In genomic region chr13:81155322-81155721, GRCm38 (mm10) we compare ENCODE assay signal across 8 mouse cellular contexts.
DNase-seq lines count a peak whose midpoint lies in the region; ATAC-seq lines count a peak whose summit lies in the region.

No protein-coding gene starts in this region.

- no peaks in the 10 kb centered on the region for H3K36me3 ChIP-seq in embryonic facial prominence, embryonic 11.5 days (replicated peaks; ENCODE audit: control insufficient read depth, insufficient read depth, low read depth, low read length)
- H3K36me3 ChIP-seq in midbrain, embryonic 14.5 days (ENCODE audit: control insufficient read depth, insufficient read depth, low read length) = no peaks in the 10 kb centered on the region

- H3K4me1 ChIP-seq in embryonic facial prominence, embryonic 11.5 days (ENCODE audit: control insufficient read depth, insufficient read depth, low read length) = no peaks in the 10 kb centered on the region
- H3K4me1 ChIP-seq in midbrain, embryonic 14.5 days (ENCODE audit: control insufficient read depth, insufficient read depth, low read length) = no peaks in the 10 kb centered on the region

- H3K9me3 ChIP-seq in embryonic facial prominence, embryonic 11.5 days (replicated peaks; ENCODE audit: control insufficient read depth, low read length) = no peaks in the 10 kb centered on the region
- no peaks in the 10 kb centered on the region for H3K9me3 ChIP-seq in midbrain, embryonic 14.5 days (ENCODE audit: control insufficient read depth, low read length)

- no peak overlapping the region for H3K4me2 ChIP-seq in embryonic facial prominence, embryonic 11.5 days (ENCODE audit: low read depth, low read length)
- H3K4me2 ChIP-seq in midbrain, embryonic 14.5 days (ENCODE audit: low read length) = no peak overlapping the region

- no peak overlapping the region for H3K9ac ChIP-seq in embryonic facial prominence, embryonic 11.5 days (replicated peaks; ENCODE audit: low read length)
- no peak overlapping the region for H3K9ac ChIP-seq in midbrain, embryonic 14.5 days (replicated peaks; ENCODE audit: low read length)

- no peak overlapping the region for H3K4me3 ChIP-seq in embryonic facial prominence, embryonic 11.5 days (ENCODE audit: low read depth, low read length)
- no peak overlapping the region for H3K4me3 ChIP-seq in midbrain, embryonic 14.5 days (replicated peaks; ENCODE audit: low read depth, low read length)

- no peaks in the 10 kb centered on the region for H3K27me3 ChIP-seq in embryonic facial prominence, embryonic 11.5 days (ENCODE audit: control insufficient read depth, insufficient read depth, low read length)
- H3K27me3 ChIP-seq in midbrain, embryonic 14.5 days (ENCODE audit: control insufficient read depth, insufficient read depth, low read length) = no peaks in the 10 kb centered on the region

- H3K27ac ChIP-seq in embryonic facial prominence, embryonic 11.5 days (replicated peaks; ENCODE audit: low read depth, low read length) = no peak overlapping the region
- no peak overlapping the region for H3K27ac ChIP-seq in midbrain, embryonic 14.5 days (replicated peaks; ENCODE audit: low read depth, low read length)

- 0 out of 2 replicates have a peak, but pooled peaks have one; percentile 9 for ATAC-seq in embryonic facial prominence, embryonic 11.5 days (replicated peaks; ENCODE audit: insufficient number of reproducible peaks, low FRiP score, low TSS enrichment, low read depth)
- peak; percentile 71; the same call in 1 of the 2 replicates for ATAC-seq in midbrain, embryonic 14.5 days (ENCODE audit: low FRiP score, low TSS enrichment)

- DNase-seq in layer of hippocampus, adult 11-12 months (ENCODE audit: low spot score) = peak; percentile 54
- no peak for DNase-seq in layer of hippocampus, adult 9-10 months (ENCODE audit: low spot score)
- DNase-seq in adrenal gland, postnatal 10 days = peak; percentile 64
- DNase-seq in embryonic facial prominence, embryonic 11.5 days (ENCODE audit: low spot score) = peak; percentile 65
- peak; percentile 73 for DNase-seq in heart, postnatal 4 days
- peak; percentile 20 to 22 for DNase-seq in layer of hippocampus, postnatal 36 days
- DNase-seq in midbrain, embryonic 14.5 days = peak; percentile 65
- no peak for DNase-seq in urinary bladder, adult 2 months (ENCODE audit: low spot score)

Comparison
In these comparisons a context has a peak if more than half of its experiments do, and no peak if none do; other contexts are left out.
1. DNase-seq: peak in layer of hippocampus, adult 11-12 months (single experiment), adrenal gland, postnatal 10 days (single experiment), embryonic facial prominence, embryonic 11.5 days (single experiment), heart, postnatal 4 days (single experiment), layer of hippocampus, postnatal 36 days (2 of 2) and midbrain, embryonic 14.5 days (single experiment); none in layer of hippocampus, adult 9-10 months (single experiment) and urinary bladder, adult 2 months (single experiment).